Mouse (Mus musculus): Measurements from ENCODE around the gene Entpd1.

GRCm38 (mm10) chr19:40788715-40789084 is 176.5 kb downstream of the Entpd1 start:
- TF ChIP-seq CTCF (IDR thresholded peaks at IDR 0.05; ENCODE audit: borderline replicate concordance, insufficient read depth, low read depth, low read length) (no peak), POLR2A (IDR thresholded peaks at IDR 0.05; ENCODE audit: borderline replicate concordance, insufficient read depth, low read length) (no peak)
